ENCODE assay signal across 25 mouse cellular contexts in the genomic region with DNA sequence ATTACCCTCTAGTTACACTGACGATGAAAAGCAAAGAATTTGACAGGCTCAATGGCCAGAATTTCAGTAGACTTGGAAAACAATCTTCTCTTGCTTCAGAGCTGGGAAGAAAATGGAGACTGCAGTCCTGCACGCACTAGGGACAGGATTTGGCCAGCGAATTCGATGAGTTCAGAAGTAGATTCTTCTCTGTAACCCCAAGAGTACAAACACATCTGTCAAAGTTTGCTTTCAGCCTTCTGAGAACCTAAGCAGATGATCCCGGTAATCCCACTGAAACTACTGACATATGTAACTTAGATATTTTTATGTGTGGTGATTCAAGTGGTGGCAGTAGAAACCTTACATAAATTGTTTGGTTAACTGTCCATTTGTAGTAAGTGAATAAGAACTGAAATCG.
DNase-seq lines count a peak whose midpoint lies in the region; ATAC-seq and TF ChIP-seq lines count a peak whose summit lies in the region.
"Had no signal": no experiment of that assay in that cellular context is flagged by ENCODE, and none has a peak within 500 bp of the region (broad histone marks: within the 10 kb centered on the region; RNA-seq: fewer than 3 reads in every experiment).

No protein-coding gene starts in this region.

- H3K27ac ChIP-seq in embryonic facial prominence, embryonic 14.5 days (replicated peaks; ENCODE audit: low read depth, low read length) = no peak overlapping the region
- H3K27ac ChIP-seq in embryonic facial prominence, embryonic 10.5 days (replicated peaks) = no peak overlapping the region
- no peak overlapping the region for H3K27ac ChIP-seq in stomach, embryonic 14.5 days (ENCODE audit: low read length)
- no peak overlapping the region for H3K27ac ChIP-seq in stomach, postnatal 0 days (replicated peaks)
- no peak overlapping the region for H3K27ac ChIP-seq in stomach, embryonic 16.5 days (ENCODE audit: low read length)
- H3K27ac ChIP-seq in gastrocnemius, adult 2 months = no peak overlapping the region
- H3K27ac ChIP-seq: embryonic facial prominence, embryonic 13.5 days; forebrain, embryonic 13.5 days; forebrain, embryonic 15.5 days had no signal

- no peaks in the 10 kb centered on the region for H3K36me3 ChIP-seq in embryonic facial prominence, embryonic 14.5 days (ENCODE audit: control insufficient read depth, insufficient read depth, low read length)
- no peaks in the 10 kb centered on the region for H3K36me3 ChIP-seq in embryonic facial prominence, embryonic 10.5 days (replicated peaks)
- no peaks in the 10 kb centered on the region for H3K36me3 ChIP-seq in stomach, embryonic 14.5 days (ENCODE audit: control insufficient read depth, insufficient read depth, low read length)
- H3K36me3 ChIP-seq in stomach, postnatal 0 days (ENCODE audit: control insufficient read depth, insufficient read depth, low read length) = no peaks in the 10 kb centered on the region
- no peaks in the 10 kb centered on the region for H3K36me3 ChIP-seq in myocyte (ENCODE audit: control insufficient read depth, insufficient read depth)
- no peaks in the 10 kb centered on the region for H3K36me3 ChIP-seq in stomach, embryonic 16.5 days (ENCODE audit: control insufficient read depth, insufficient read depth, low read length)
- H3K36me3 ChIP-seq: embryonic facial prominence, embryonic 13.5 days; forebrain, embryonic 15.5 days; G1E had no signal

- TF ChIP-seq POLR2A in myocyte (IDR thresholded peaks at IDR 0.05; ENCODE audit: insufficient read length, low read depth) = no peak

- no peak overlapping the region for H3ac ChIP-seq in myocyte (ENCODE audit: control insufficient read depth, insufficient read length)

- no peak overlapping the region for H3K4me3 ChIP-seq in embryonic facial prominence, embryonic 14.5 days (ENCODE audit: low read depth, low read length)
- H3K4me3 ChIP-seq in embryonic facial prominence, embryonic 10.5 days = no peak overlapping the region
- no peak overlapping the region for H3K4me3 ChIP-seq in stomach, embryonic 14.5 days (ENCODE audit: low read depth, low read length)
- no peak overlapping the region for H3K4me3 ChIP-seq in stomach, postnatal 0 days (ENCODE audit: low read depth, low read length)
- no peak overlapping the region for H3K4me3 ChIP-seq in myocyte
- no peak overlapping the region for H3K4me3 ChIP-seq in stomach, embryonic 16.5 days (replicated peaks; ENCODE audit: low read length)
- no peak overlapping the region for H3K4me3 ChIP-seq in gastrocnemius, adult 2 months
- H3K4me3 ChIP-seq: embryonic facial prominence, embryonic 13.5 days; forebrain, embryonic 13.5 days; forebrain, embryonic 15.5 days had no signal

- TF ChIP-seq CTCF in stomach, postnatal 0 days (IDR thresholded peaks at IDR 0.05; ENCODE audit: low read depth) = no peak
- no peak for TF ChIP-seq CTCF in gastrocnemius, adult 2 months (IDR thresholded peaks at IDR 0.05)

- H3K27me3 ChIP-seq in embryonic facial prominence, embryonic 14.5 days (replicated peaks; ENCODE audit: control insufficient read depth, insufficient read depth, low read length) = no peaks in the 10 kb centered on the region
- no peaks in the 10 kb centered on the region for H3K27me3 ChIP-seq in embryonic facial prominence, embryonic 10.5 days (replicated peaks; ENCODE audit: low read depth, poor library complexity, severe bottlenecking)
- H3K27me3 ChIP-seq in stomach, embryonic 14.5 days (ENCODE audit: control insufficient read depth, insufficient read depth, low read length) = no peaks in the 10 kb centered on the region
- no peaks in the 10 kb centered on the region for H3K27me3 ChIP-seq in stomach, postnatal 0 days (ENCODE audit: control insufficient read depth, insufficient read depth, low read length)
- no peaks in the 10 kb centered on the region for H3K27me3 ChIP-seq in myocyte (ENCODE audit: control insufficient read depth, insufficient read depth, insufficient read length)
- H3K27me3 ChIP-seq in stomach, embryonic 16.5 days (ENCODE audit: control insufficient read depth, insufficient read depth, low read length) = no peaks in the 10 kb centered on the region
- H3K27me3 ChIP-seq: CH12.LX; embryonic facial prominence, embryonic 13.5 days; forebrain, embryonic 13.5 days; forebrain, embryonic 15.5 days; Patski had no signal

- H3K4me1 ChIP-seq in embryonic facial prominence, embryonic 14.5 days (ENCODE audit: control insufficient read depth, insufficient read depth, low read length) = no peaks in the 10 kb centered on the region
- no peaks in the 10 kb centered on the region for H3K4me1 ChIP-seq in embryonic facial prominence, embryonic 10.5 days
- H3K4me1 ChIP-seq in stomach, embryonic 14.5 days (ENCODE audit: control insufficient read depth, insufficient read depth, low read length) = no peaks in the 10 kb centered on the region
- no peaks in the 10 kb centered on the region for H3K4me1 ChIP-seq in stomach, postnatal 0 days (replicated peaks; ENCODE audit: control insufficient read depth, insufficient read depth)
- no peaks in the 10 kb centered on the region for H3K4me1 ChIP-seq in stomach, embryonic 16.5 days (ENCODE audit: control insufficient read depth, insufficient read depth, low read length)
- H3K4me1 ChIP-seq: embryonic facial prominence, embryonic 13.5 days; forebrain, embryonic 13.5 days; forebrain, embryonic 15.5 days had no signal

- DNase-seq in embryonic facial prominence, embryonic 14.5 days (ENCODE audit: low spot score) = peak; percentile 80
- no peak for DNase-seq in embryonic facial prominence, embryonic 10.5 days (ENCODE audit: low spot score)
- no peak for DNase-seq in stomach, postnatal 0 days (ENCODE audit: low spot score)
- DNase-seq in gastrocnemius, adult 2 months = no peak
- DNase-seq: adrenal gland, adult 8-10 months; adrenal gland, postnatal 14 days; adrenal gland, postnatal 36 days; B cell, adult 2 months; cerebellum, adult 11-12 months; cerebellum, adult 2 months; cerebellum, adult 9-10 months; cerebellum, postnatal 10 days; cerebellum, postnatal 25 days had no signal

- 55% methylated on average over 6 of the region's 6 CpGs for WGBS in embryonic facial prominence, embryonic 14.5 days
- WGBS in embryonic facial prominence, embryonic 10.5 days = 83% methylated on average over 6 of the region's 6 CpGs
- 35% methylated on average over 6 of the region's 6 CpGs for WGBS in stomach, embryonic 14.5 days
- WGBS in stomach, postnatal 0 days = 35% methylated on average over 6 of the region's 6 CpGs
- 45% methylated on average over 6 of the region's 6 CpGs for WGBS in stomach, embryonic 16.5 days

- no peak for TF ChIP-seq EP300 in stomach, postnatal 0 days (optimal IDR thresholded peaks at IDR 0.05)

- ATAC-seq in embryonic facial prominence, embryonic 14.5 days (ENCODE audit: low read depth) = no peak
- peak; percentile 67; the same call in 1 of the 2 replicates for ATAC-seq in stomach, embryonic 14.5 days (ENCODE audit: insufficient number of reproducible peaks, insufficient read depth, low FRiP score, low read depth)
- no peak for ATAC-seq in stomach, postnatal 0 days (ENCODE audit: low FRiP score, low TSS enrichment)
- peak; percentile 44; the same call in 1 of the 2 replicates for ATAC-seq in stomach, embryonic 16.5 days (ENCODE audit: insufficient read depth, low FRiP score)
- no peak for ATAC-seq in inflammation-experienced regulatory T-cells, adult 6 months
- ATAC-seq: activated CD4-positive, CD25-positive, alpha-beta regulatory T cell, adult 4 months; CD4-positive, CD25-positive, alpha-beta regulatory T cell, adult 4 months; forebrain, embryonic 13.5 days; forebrain, embryonic 15.5 days; Patski had no signal

- H3K4me2 ChIP-seq in embryonic facial prominence, embryonic 14.5 days (ENCODE audit: low read depth, low read length) = no peak overlapping the region
- no peak overlapping the region for H3K4me2 ChIP-seq in stomach, embryonic 14.5 days (replicated peaks; ENCODE audit: low read depth, low read length)
- no peak overlapping the region for H3K4me2 ChIP-seq in stomach, postnatal 0 days (replicated peaks; ENCODE audit: low read depth)
- peak overlapping the region; percentile 24 for H3K4me2 ChIP-seq in myocyte (ENCODE audit: low read depth)
- no peak overlapping the region for H3K4me2 ChIP-seq in stomach, embryonic 16.5 days (ENCODE audit: low read depth, low read length)
- H3K4me2 ChIP-seq: embryonic facial prominence, embryonic 13.5 days; forebrain, embryonic 13.5 days; forebrain, embryonic 15.5 days had no signal

- H3K9me3 ChIP-seq in embryonic facial prominence, embryonic 14.5 days (ENCODE audit: control insufficient read depth, low read length) = no peaks in the 10 kb centered on the region
- H3K9me3 ChIP-seq in embryonic facial prominence, embryonic 10.5 days = no peaks in the 10 kb centered on the region
- no peaks in the 10 kb centered on the region for H3K9me3 ChIP-seq in stomach, embryonic 14.5 days (ENCODE audit: control insufficient read depth, low read depth, low read length)
- H3K9me3 ChIP-seq in stomach, postnatal 0 days (ENCODE audit: control insufficient read depth, low read length) = no peaks in the 10 kb centered on the region
- H3K9me3 ChIP-seq in stomach, embryonic 16.5 days (replicated peaks; ENCODE audit: control insufficient read depth, low read length) = no peaks in the 10 kb centered on the region
- H3K9me3 ChIP-seq: embryonic facial prominence, embryonic 13.5 days; forebrain, embryonic 13.5 days; forebrain, embryonic 15.5 days had no signal

- no peak overlapping the region for H3K9ac ChIP-seq in embryonic facial prominence, embryonic 14.5 days (ENCODE audit: low read depth, low read length)
- H3K9ac ChIP-seq in stomach, embryonic 14.5 days (replicated peaks; ENCODE audit: low read depth, low read length) = no peak overlapping the region
- H3K9ac ChIP-seq in stomach, postnatal 0 days (ENCODE audit: low read length) = no peak overlapping the region
- H3K9ac ChIP-seq in stomach, embryonic 16.5 days (ENCODE audit: low read length) = no peak overlapping the region
- H3K9ac ChIP-seq: embryonic facial prominence, embryonic 13.5 days; forebrain, embryonic 13.5 days; forebrain, embryonic 15.5 days had no signal

- H3K79me2 ChIP-seq in myocyte (ENCODE audit: control insufficient read depth, insufficient read depth) = no peaks in the 10 kb centered on the region

- intact Hi-C loops in gastrocnemius, adult 2 months (cut with DNase I) = no loop called here

TF ChIP-seq in myocyte, 11 proteins besides CTCF, POLR2A, EP300 and RAD21 (continues in another document):
- TF ChIP-seq MAX (IDR thresholded peaks at IDR 0.05; ENCODE audit: low read depth) (no peak), MYOG (IDR thresholded peaks at IDR 0.05; ENCODE audit: control insufficient read depth in 1 of 3, insufficient read depth in 1 of 3, insufficient read length in 2 of 3, low read depth in 2 of 3) (no peak), USF1 (IDR thresholded peaks at IDR 0.05; ENCODE audit: low read depth) (no peak), E2F4 (IDR thresholded peaks at IDR 0.05; ENCODE audit: insufficient read depth) (no peak), REST (IDR thresholded peaks at IDR 0.05; ENCODE audit: insufficient read depth, insufficient read length) (no peak), SRF (IDR thresholded peaks at IDR 0.05; ENCODE audit: control insufficient read depth, insufficient read length, low read depth) (no peak), TCF12 (IDR thresholded peaks at IDR 0.05; ENCODE audit: insufficient read depth, poor library complexity, severe bottlenecking) (no peak), MYOD1 (IDR thresholded peaks at IDR 0.05; ENCODE audit: control insufficient read depth in 1 of 3, insufficient read length in 2 of 3, low read depth in 2 of 3) (no peak)

Comparison
In these comparisons a context has a peak if more than half of its experiments do, and no peak if none do; other contexts are left out.
1. ATAC-seq: peak in stomach, embryonic 14.5 days (single experiment) and stomach, embryonic 16.5 days (single experiment); none in embryonic facial prominence, embryonic 14.5 days (single experiment), stomach, postnatal 0 days (single experiment) and inflammation-experienced regulatory T-cells, adult 6 months (single experiment).